ENCODE assay signal across 11 mouse cellular contexts in genomic region chr12:109314850-109315249, GRCm38 (mm10).
DNase-seq lines count a peak whose midpoint lies in the region; TF ChIP-seq lines count a peak whose summit lies in the region.
"Had no signal": no experiment of that assay in that cellular context is flagged by ENCODE, and none has a peak within 500 bp of the region (broad histone marks: within the 10 kb centered on the region; RNA-seq: fewer than 3 reads in every experiment).

No protein-coding gene starts in this region.

- H3K9ac ChIP-seq in heart, adult 2 months (ENCODE audit: low read depth, low read length) = no peak overlapping the region
- H3K9ac ChIP-seq: stomach, embryonic 15.5 days had no signal

- H3K27me3 ChIP-seq in heart, adult 2 months (ENCODE audit: control insufficient read depth, insufficient read depth, low read length) = no peaks in the 10 kb centered on the region
- H3K27me3 ChIP-seq in spleen, adult 2 months (ENCODE audit: control insufficient read depth, insufficient read depth, low read length) = no peaks in the 10 kb centered on the region
- H3K27me3 ChIP-seq in splenic B cell, adult 2 months (ENCODE audit: control insufficient read depth, insufficient read depth, low read length, poor library complexity, severe bottlenecking) = no peaks in the 10 kb centered on the region; the same call in 1 of the 2 replicates
- H3K27me3 ChIP-seq: stomach, embryonic 15.5 days had no signal

- no peaks in the 10 kb centered on the region for H3K36me3 ChIP-seq in heart, adult 2 months (ENCODE audit: control insufficient read depth, insufficient read depth, low read length)
- no peaks in the 10 kb centered on the region for H3K36me3 ChIP-seq in spleen, adult 2 months (ENCODE audit: control insufficient read depth, insufficient read depth, low read length)
- no peaks in the 10 kb centered on the region for H3K36me3 ChIP-seq in splenic B cell, adult 2 months (ENCODE audit: control insufficient read depth, insufficient read depth, low read length, poor library complexity, severe bottlenecking)
- H3K36me3 ChIP-seq: stomach, embryonic 15.5 days had no signal

- DNase-seq in heart, adult 2 months = no peak
- DNase-seq in heart, postnatal 10 days = no peak
- DNase-seq in spleen, adult 2 months (ENCODE audit: low read depth in 1 of 2, low spot score in 2 of 2) = peak; percentile 17 to 26
- DNase-seq in spleen, postnatal 4 days (ENCODE audit: low spot score in 2 of 2) = no peak
- DNase-seq in embryo, embryonic 9.5 days (ENCODE audit: extremely low spot score) = peak; percentile 39
- peak; percentile 73 for DNase-seq in splenic B cell, adult 2 months (ENCODE audit: low read depth, low spot score)
- DNase-seq in urinary bladder, postnatal 36 days (ENCODE audit: low spot score in 2 of 2) = no peak
- DNase-seq in right cerebral cortex, adult 18-20 months = no peak
- DNase-seq: gastrocnemius, postnatal 14 days; lung, postnatal 10 days had no signal

- H3K79me2 ChIP-seq in heart, adult 2 months (replicated peaks; ENCODE audit: control insufficient read depth, insufficient read depth, low read length) = no peaks in the 10 kb centered on the region

- TF ChIP-seq POLR2A in heart, adult 2 months (IDR thresholded peaks at IDR 0.05; ENCODE audit: insufficient read depth, low read depth, low read length) = no peak
- no peak for TF ChIP-seq POLR2A in spleen, adult 2 months (IDR thresholded peaks at IDR 0.05; ENCODE audit: low read depth, low read length)

- H3K4me1 ChIP-seq in heart, adult 2 months (ENCODE audit: control insufficient read depth, insufficient read depth, low read length) = no peaks in the 10 kb centered on the region
- no peaks in the 10 kb centered on the region for H3K4me1 ChIP-seq in spleen, adult 2 months (ENCODE audit: control insufficient read depth, insufficient read depth, insufficient read length)
- H3K4me1 ChIP-seq: stomach, embryonic 15.5 days had no signal

- no peak for TF ChIP-seq EP300 in heart, adult 2 months (IDR thresholded peaks at IDR 0.05; ENCODE audit: insufficient read depth, low read depth, low read length)

- intact Hi-C loops in heart, adult 2 months (cut with DNase I) = no loop called here
- intact Hi-C loops in heart, postnatal 10 days (cut with DNase I) = no loop called here

- H3K4me3 ChIP-seq in heart, adult 2 months = no peak overlapping the region
- H3K4me3 ChIP-seq in spleen, adult 2 months (ENCODE audit: extremely low read depth, insufficient read depth, insufficient read length) = no peak overlapping the region
- H3K4me3 ChIP-seq: stomach, embryonic 15.5 days had no signal

- 0 out of 2 replicates have a peak, but pooled peaks have one; percentile 6 for TF ChIP-seq CTCF in heart, adult 2 months (IDR thresholded peaks at IDR 0.05)
- peak; percentile 29; the same call in 1 of the 2 replicates for TF ChIP-seq CTCF in spleen, adult 2 months (IDR thresholded peaks at IDR 0.05; ENCODE audit: extremely low read depth, insufficient read depth, insufficient read length, insufficient replicate concordance)

- H3K27ac ChIP-seq in heart, adult 2 months = no peak overlapping the region
- no peak overlapping the region for H3K27ac ChIP-seq in spleen, adult 2 months (ENCODE audit: insufficient read depth, low read length)
- H3K27ac ChIP-seq: stomach, embryonic 15.5 days had no signal

- 25% methylated on average over 6 of the region's 6 CpGs for WGBS in heart, adult 2 months
- 26% methylated on average over 6 of the region's 6 CpGs for WGBS in spleen, adult 2 months

Comparison
In these comparisons a context has a peak if more than half of its experiments do, and no peak if none do; other contexts are left out.
1. DNase-seq: peak in spleen, adult 2 months (2 of 2), embryo, embryonic 9.5 days (single experiment) and splenic B cell, adult 2 months (single experiment); none in heart, adult 2 months (0 of 2), heart, postnatal 10 days (0 of 2), spleen, postnatal 4 days (0 of 2), urinary bladder, postnatal 36 days (0 of 2) and right cerebral cortex, adult 18-20 months (single experiment).